Mouse (Mus musculus) thymus, postnatal 10 days (tissue): ENCODE results near the gene Trim50.
"Not testable (repeated sequence)": the region's sequence is repeated elsewhere in the genome, so short reads cannot be mapped to it uniquely, and the experiment has no call there.

Experiments
- DNase-seq, 2 experiments: peaks; one replicate each; pipeline ENCODE4 v3.0.0; 2021; ENCODE audit warnings: low spot score in 2 of 2

The Trim50 gene

GRCm38 (mm10) chr5:135352995-135353394 is at the start of gene Trim50:
Gene Trim50 (plus strand): TSS chr5:135353295.
- no peak for DNase-seq

- no peak for DNase-seq
Observed at GRCm38 (mm10) chr5:135306321-135306965, 46.7 kb upstream of the Trim50 start.

DNA sequence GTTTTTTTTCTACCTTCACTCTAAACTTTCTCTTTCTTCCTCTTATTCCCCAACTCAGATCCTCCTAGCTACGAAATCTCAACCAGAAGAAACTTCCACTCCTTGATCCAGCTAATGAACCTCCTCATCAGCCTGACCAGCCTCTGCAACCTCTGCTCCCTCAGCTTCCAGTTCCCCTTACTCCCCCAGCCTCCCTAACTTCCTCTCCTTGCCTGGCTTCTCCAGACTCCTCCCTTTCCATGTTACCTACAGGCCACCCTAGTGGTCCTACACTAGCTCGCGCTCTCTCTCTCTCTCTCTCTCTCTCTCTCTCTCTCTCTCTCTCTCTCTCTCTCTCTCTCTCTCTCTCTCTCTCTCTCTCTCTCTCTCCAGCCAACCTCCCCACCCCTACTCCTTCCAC is 36.9 kb upstream of the Trim50 start:
- DNase-seq, result no peak

DNA sequence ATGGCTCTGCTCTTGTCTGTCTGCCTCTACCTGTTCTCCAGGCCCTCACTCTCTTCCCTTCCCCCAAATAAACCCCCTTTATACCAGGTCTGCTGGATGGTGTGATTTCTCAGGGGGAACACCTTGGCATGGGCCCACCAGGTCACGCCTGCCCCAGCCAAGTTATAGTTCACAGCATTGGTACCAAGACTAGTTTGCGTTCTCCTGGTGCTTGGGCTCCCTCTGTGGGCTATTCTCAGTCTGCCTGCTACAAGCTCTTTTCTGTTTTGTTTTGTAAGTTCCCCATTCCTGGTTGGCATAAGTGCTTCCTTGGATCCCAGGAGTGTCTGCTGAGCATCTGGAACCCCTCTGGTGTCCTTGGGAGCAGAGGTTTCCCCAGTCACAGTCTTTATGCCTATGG is 33.2 kb upstream of the Trim50 start:
- DNase-seq, result no peak

- no peak for DNase-seq
Observed at GRCm38 (mm10) chr5:135322197-135322596, 30.9 kb upstream of the Trim50 start.

DNA sequence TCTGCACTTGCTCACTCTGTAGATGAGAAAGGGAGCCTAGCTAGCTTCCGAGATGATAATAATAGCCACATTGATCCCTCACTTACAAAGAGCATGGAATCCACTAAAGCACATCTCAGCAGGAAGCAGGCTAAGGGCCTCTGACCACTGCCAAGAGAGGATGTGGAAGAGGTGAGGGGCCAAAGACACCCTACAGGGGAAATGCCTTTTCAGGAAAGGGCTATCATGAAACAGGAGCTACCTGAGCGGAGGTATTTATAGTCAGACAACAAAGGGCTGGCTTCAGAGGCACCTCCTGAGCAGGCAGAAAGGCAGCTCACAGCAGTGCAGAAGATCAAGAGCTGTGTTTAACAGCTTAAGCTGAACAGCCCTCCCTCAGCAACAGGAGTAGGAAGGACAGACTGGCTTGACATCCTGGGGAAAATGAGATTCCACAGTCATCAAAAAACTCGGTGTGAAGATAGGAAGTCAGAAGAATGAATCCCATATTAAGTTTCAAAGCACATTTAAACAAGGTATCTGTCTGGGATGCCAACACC is 26.9 kb upstream of the Trim50 start:
- no peak for DNase-seq

DNA sequence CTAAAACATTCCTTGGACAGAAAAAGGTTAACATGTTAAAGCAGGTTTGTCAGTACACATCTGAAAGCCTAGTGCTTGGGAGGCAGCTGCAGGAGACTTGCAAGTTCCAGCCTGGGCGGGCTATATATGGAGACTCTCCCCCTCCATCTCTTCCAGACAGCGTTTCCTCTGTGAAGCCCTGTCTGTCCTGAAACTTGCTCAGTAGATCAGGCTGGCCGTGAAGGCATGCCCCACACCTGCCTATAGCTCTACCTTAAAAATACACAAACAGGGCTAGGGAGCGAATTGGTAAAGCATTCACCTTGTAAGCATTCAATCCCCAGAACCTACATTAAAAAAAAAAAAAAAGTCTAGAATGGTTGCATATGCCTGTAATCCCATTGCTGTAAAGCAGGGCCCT is 23.6 kb upstream of the Trim50 start:
- DNase-seq, result no peak

DNA sequence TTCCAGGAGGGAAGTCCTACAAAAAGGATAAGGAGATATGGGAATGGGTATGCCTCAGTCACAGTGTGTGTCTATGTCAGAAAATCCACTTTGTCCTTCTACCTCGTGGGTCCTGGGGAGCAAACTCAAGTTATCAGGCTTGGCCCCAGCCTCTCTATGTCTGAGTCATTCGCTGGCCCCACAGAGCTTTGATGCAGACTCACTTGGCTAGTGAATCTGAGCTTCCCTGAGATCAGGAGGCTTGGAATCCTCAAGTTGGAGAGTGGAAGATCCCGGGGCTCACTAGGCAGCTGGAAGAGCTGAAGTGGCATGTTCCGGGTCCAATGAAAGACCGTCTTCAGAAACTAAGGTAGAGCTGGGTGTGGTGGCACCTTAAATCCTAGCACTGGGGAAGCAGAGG is 22.9 kb upstream of the Trim50 start:
- no peak for DNase-seq

- no peak for DNase-seq
Observed at GRCm38 (mm10) chr5:135331161-135331560, 21.9 kb upstream of the Trim50 start.

- no peak for DNase-seq
Observed at GRCm38 (mm10) chr5:135337575-135337974, 15.5 kb upstream of the Trim50 start.

GRCm38 (mm10) chr5:135345989-135346388 is 7.1 kb upstream of the Trim50 start:
- DNase-seq, result no peak

DNA sequence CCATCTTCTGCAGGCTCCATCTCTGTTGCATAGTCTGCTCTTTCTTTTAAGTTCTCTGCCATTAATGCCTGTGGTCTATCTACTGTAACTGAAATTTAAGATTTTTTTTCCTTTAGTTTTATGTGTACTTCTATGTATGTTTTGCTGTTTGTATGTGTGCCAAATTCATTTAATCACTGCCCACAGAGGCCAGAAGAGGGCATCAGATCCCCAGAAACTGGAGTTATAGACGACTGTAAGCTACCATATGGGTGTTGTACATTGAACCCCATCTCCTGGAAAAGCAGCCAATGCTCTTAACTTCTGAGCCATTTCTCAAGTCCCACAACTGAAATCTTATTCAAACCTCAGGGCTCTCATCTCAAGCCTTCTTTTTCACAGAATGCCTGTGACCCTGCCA is 6.7 kb upstream of the Trim50 start:
- no peak for DNase-seq

- no peak for DNase-seq
Observed at GRCm38 (mm10) chr5:135347511-135348011, 5.5 kb upstream of the Trim50 start.

- DNase-seq, result no peak
Observed at GRCm38 (mm10) chr5:135349862-135350261, 3.2 kb upstream of the Trim50 start, which contains the start of gene Fkbp6. Gene Fkbp6 (minus strand): TSS chr5:135350044.

GRCm38 (mm10) chr5:135351606-135352005 is 1.5 kb upstream of the Trim50 start:
- no peak for DNase-seq

DNA sequence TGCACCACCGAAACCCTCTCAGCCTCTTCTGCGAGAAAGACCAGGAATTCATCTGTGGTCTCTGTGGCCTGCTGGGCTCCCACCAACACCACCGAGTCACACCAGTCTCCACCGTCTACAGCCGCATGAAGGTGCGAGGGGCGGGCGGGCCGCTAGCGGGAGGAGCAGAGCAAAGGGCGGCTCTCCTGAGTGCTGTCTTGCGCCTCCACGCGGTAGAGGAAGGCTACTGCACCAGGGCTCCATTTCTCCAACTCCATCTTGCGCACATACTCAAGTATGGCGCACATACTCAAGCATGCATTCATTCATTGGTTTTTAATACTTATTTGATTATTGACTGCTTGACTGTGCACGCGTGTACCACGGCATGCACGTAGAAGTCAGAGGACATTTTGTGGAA is 469 bp downstream of the Trim50 start:
- no peak for DNase-seq

- no peak for DNase-seq
Observed at GRCm38 (mm10) chr5:135356090-135356489, 3.0 kb downstream of the Trim50 start.

DNA sequence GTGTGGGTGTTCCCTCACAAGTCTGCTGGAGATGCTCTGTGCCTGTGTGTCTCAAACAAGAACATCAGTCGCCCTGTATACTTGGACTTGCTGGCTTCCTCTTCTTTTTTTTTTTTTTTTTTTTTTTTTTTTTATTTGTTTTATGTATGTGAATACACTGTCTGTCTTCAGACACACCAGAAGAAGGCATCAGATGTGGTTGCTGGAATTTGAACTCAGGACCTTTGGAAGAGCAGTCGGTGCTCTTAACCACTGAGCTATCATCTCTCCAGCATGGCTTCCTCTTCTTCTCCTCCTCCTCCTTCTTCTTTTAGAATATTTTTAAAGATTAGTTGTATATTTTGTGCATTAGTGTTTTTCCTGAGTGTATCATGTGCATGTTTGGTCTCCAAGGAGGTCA is 4.5 kb downstream of the Trim50 start:
- peak; percentile 53 to 63 for DNase-seq

GRCm38 (mm10) chr5:135359772-135360171 is 6.7 kb downstream of the Trim50 start:
- DNase-seq, result no peak

GRCm38 (mm10) chr5:135362572-135362971 is 9.5 kb downstream of the Trim50 start:
- no peak for DNase-seq

GRCm38 (mm10) chr5:135363540-135363939 is 10.4 kb downstream of the Trim50 start:
- no peak for DNase-seq

- DNase-seq, result no peak
Observed at GRCm38 (mm10) chr5:135367841-135368240, 14.7 kb downstream of the Trim50 start.

DNA sequence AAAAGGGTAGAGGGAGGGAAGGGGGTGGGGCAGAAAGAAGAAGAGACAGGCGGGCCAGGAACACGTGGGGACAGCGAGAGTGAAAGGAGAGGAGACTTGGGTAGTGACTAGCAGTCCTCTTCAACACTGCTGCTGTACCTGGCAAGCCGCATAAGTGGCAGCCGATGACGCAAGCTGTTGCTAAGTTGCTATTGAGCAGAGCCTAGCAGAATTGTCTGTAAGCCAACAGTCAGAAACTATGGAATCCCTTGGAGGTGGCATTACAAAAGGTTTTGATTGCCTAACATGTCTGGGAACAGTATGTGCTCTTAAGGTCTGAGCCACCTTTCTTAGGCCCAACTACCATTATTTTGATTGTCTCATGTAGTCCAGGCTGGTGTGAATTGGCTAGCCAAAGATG is 15.2 kb downstream of the Trim50 start:
- no peak for DNase-seq

DNA sequence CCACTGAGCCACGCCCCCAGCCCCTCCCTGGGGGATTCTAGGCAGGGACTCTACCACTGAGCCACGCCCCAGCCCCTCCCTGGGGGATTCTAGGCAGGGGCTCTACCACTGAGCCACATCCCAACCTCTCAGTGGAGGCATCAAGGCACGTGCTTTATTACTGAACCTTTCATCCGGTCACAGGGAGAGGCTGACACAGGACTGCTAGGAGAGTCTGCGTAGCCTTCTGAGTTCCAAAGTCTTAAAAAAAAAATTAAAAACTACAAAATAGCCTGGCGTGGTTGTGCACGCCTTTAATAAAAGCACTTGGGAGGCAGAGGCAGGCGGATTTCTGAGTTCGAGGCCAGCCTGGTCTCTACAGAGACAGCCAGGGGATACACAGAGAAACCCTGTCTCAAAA is 16.1 kb downstream of the Trim50 start:
- DNase-seq, result not testable (repeated sequence)
